ENCODE assay signal across 8 mouse cellular contexts in the genomic region with DNA sequence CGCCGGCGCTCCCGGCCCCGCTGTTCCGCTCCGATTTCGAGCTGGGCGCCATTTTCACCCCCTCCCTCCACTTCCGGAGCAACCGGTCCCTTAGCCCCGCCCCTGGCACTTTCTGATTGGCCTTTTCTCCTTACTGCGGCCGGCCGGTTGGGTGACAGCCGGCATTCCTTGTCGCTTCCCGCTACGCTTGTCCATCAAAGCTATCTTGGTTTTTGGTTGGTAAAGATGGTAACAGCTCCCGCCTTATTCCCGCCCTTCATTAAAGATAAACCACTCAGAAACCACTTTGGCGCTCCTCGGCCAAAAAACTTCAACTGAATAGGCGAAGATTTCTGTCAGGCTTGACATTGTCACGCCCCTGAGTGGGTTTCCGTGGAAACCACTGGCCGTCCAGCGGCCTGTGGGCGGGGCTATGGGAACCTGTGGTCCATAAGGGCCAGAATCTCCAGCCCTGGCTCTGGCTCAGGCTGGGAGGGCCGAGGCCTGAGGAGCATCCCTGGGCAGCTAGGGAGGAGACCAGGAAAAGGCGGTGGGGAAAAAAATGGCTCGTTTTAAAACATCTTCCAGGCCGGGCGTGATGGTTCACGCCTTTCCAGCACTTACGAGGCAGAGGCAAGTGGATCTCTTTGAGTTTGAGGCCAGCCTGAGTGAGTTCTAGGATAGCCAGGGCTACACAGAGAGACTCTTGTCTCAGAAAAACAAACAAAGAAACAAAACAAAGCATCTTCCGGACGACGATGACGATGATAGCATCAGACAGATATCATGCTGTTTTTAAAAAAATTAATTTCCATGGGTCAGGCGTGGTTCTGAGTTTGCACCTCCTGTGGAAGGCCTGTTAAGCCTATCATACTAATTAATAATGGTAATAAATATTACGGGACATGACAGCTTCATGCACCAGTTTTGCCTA. TPM values are rescaled to one million over a fixed set of nuclear protein-coding genes. Genes with fewer than 3 reads are reported as not detected.
DNase-seq lines count a peak whose midpoint lies in the region; ATAC-seq and TF ChIP-seq lines count a peak whose summit lies in the region.

A gene (minus strand): TSS at position 72 of the 913 bp plus-strand sequence.

- H3K27me3 ChIP-seq in G1E (ENCODE audit: insufficient read depth, low read length), result no peaks in the 10 kb centered on the region
- H3K27me3 ChIP-seq in forebrain, embryonic 16.5 days (replicated peaks; ENCODE audit: control insufficient read depth, insufficient read depth, low read length), result no peaks in the 10 kb centered on the region
- H3K27me3 ChIP-seq in lung, embryonic 14.5 days (ENCODE audit: insufficient read depth, low read length), result no peaks in the 10 kb centered on the region
- no peaks in the 10 kb centered on the region for H3K27me3 ChIP-seq in thymus, adult 2 months (ENCODE audit: control insufficient read depth, insufficient read depth, low read length)

- intact Hi-C loops in heart, postnatal 36 days (cut with DNase I), result loop anchor here (2.0 kb wide), 1 partner anchor 42 kb away; a partner anchor contains a TSS

- peaks cover 30% of the 10 kb centered on the region for H3K36me3 ChIP-seq in G1E (replicated peaks)
- no peaks in the 10 kb centered on the region for H3K36me3 ChIP-seq in forebrain, embryonic 16.5 days (ENCODE audit: control insufficient read depth, insufficient read depth)
- peaks cover 28% of the 10 kb centered on the region for H3K36me3 ChIP-seq in lung, embryonic 14.5 days (ENCODE audit: insufficient read depth)
- no peaks in the 10 kb centered on the region for H3K36me3 ChIP-seq in thymus, adult 2 months (ENCODE audit: control insufficient read depth, insufficient read depth, low read length)

- 6% methylated on average over 42 of the region's 42 CpGs for WGBS in forebrain, embryonic 16.5 days
- WGBS in lung, embryonic 14.5 days, result 5% methylated on average over 42 of the region's 42 CpGs
- 6% methylated on average over 42 of the region's 42 CpGs for WGBS in olfactory bulb, adult 2 months
- 12% methylated on average over 42 of the region's 42 CpGs for WGBS in thymus, adult 2 months

- H3K9ac ChIP-seq in forebrain, embryonic 16.5 days (replicated peaks; ENCODE audit: low read depth, low read length), result peak within 1 kb of the TSS; percentile 82
- H3K9ac ChIP-seq in lung, embryonic 14.5 days, result peak within 1 kb of the TSS; percentile 77

- H3K4me2 ChIP-seq in forebrain, embryonic 16.5 days (ENCODE audit: low read length), result peak within 1 kb of the TSS; percentile 75
- peak within 1 kb of the TSS; percentile 71 for H3K4me2 ChIP-seq in lung, embryonic 14.5 days

- peaks cover 38% of the 10 kb centered on the region for H3K4me1 ChIP-seq in G1E (ENCODE audit: insufficient read depth, low read depth, low read length)
- H3K4me1 ChIP-seq in forebrain, embryonic 16.5 days (replicated peaks; ENCODE audit: control insufficient read depth, insufficient read depth, low read length), result peaks cover 24% of the 10 kb centered on the region
- peaks cover 7% of the 10 kb centered on the region for H3K4me1 ChIP-seq in lung, embryonic 14.5 days (ENCODE audit: insufficient read depth)
- H3K4me1 ChIP-seq in olfactory bulb, adult 2 months (ENCODE audit: control insufficient read depth, insufficient read depth, low read length), result peaks cover 17% of the 10 kb centered on the region
- peaks cover 21% of the 10 kb centered on the region for H3K4me1 ChIP-seq in thymus, adult 2 months (replicated peaks; ENCODE audit: control insufficient read depth, insufficient read depth, low read length)

- H3K27ac ChIP-seq in forebrain, embryonic 16.5 days (ENCODE audit: low read length), result peak within 1 kb of the TSS; percentile 91
- peak within 1 kb of the TSS; percentile 91 for H3K27ac ChIP-seq in layer of hippocampus, adult 2 months
- peak within 1 kb of the TSS; percentile 74 for H3K27ac ChIP-seq in lung, embryonic 14.5 days (ENCODE audit: low read depth)
- peak within 1 kb of the TSS; percentile 79 for H3K27ac ChIP-seq in olfactory bulb, adult 2 months (ENCODE audit: insufficient read depth, low read depth, low read length)
- no peak within 1 kb of the TSS; the same call in 1 of the 2 replicates for H3K27ac ChIP-seq in thymus, adult 2 months (ENCODE audit: control insufficient read depth, insufficient read depth, low read length)

- DNase-seq in G1E (ENCODE audit: low spot score), result peak; percentile 100
- peak; percentile 98 to 100 for DNase-seq in cerebellum, adult 18-20 months
- DNase-seq in heart, postnatal 36 days, result peak; percentile 95 to 96
- DNase-seq in layer of hippocampus, adult 2 months (ENCODE audit: low spot score in 2 of 2), result peak; percentile 96 to 98
- peak; percentile 100 for DNase-seq in lung, embryonic 14.5 days
- peak; percentile 99 for DNase-seq in thymus, adult 2 months

- no peak for TF ChIP-seq CTCF in G1E (IDR thresholded peaks at IDR 0.05; ENCODE audit: low read depth, low read length)
- no peak for TF ChIP-seq CTCF in layer of hippocampus, adult 2 months (conservative IDR thresholded peaks at IDR 0.05)
- no peak for TF ChIP-seq CTCF in lung, embryonic 14.5 days (IDR thresholded peaks at IDR 0.05; ENCODE audit: low read depth)
- TF ChIP-seq CTCF in olfactory bulb, adult 2 months (IDR thresholded peaks at IDR 0.05; ENCODE audit: insufficient read depth, low read depth, low read length), result no peak
- TF ChIP-seq CTCF in thymus, adult 2 months (IDR thresholded peaks at IDR 0.05; ENCODE audit: borderline replicate concordance, control insufficient read depth, extremely low read depth, insufficient read depth, low read length, poor library complexity), result no peak

- ATAC-seq in G1E (ENCODE audit: extremely low read depth, insufficient number of reproducible peaks, low FRiP score, poor library complexity, severe bottlenecking), result peak; percentile 97
- peak; percentile 97 for ATAC-seq in forebrain, embryonic 16.5 days
- peak; percentile 97 for ATAC-seq in lung, embryonic 14.5 days (ENCODE audit: insufficient read depth)

- H3K4me3 ChIP-seq in G1E (ENCODE audit: low read depth, low read length), result peak within 1 kb of the TSS; percentile 75
- H3K4me3 ChIP-seq in forebrain, embryonic 16.5 days (replicated peaks; ENCODE audit: low read length), result peak within 1 kb of the TSS; percentile 75
- H3K4me3 ChIP-seq in layer of hippocampus, adult 2 months, result peak within 1 kb of the TSS; percentile 62
- H3K4me3 ChIP-seq in lung, embryonic 14.5 days (ENCODE audit: low read depth, low read length), result peak within 1 kb of the TSS; percentile 66
- peak within 1 kb of the TSS; percentile 77 for H3K4me3 ChIP-seq in olfactory bulb, adult 2 months (ENCODE audit: insufficient read depth, low read depth, low read length)
- H3K4me3 ChIP-seq in thymus, adult 2 months (ENCODE audit: control insufficient read depth, insufficient read depth, low read length), result peak within 1 kb of the TSS; percentile 62

- H3K9me3 ChIP-seq in G1E (replicated peaks), result 0 out of 2 replicates have a peak, but pooled peaks cover 2% of the 10 kb centered on the region
- H3K9me3 ChIP-seq in forebrain, embryonic 16.5 days (ENCODE audit: control insufficient read depth, low read length), result no peaks in the 10 kb centered on the region
- H3K9me3 ChIP-seq in lung, embryonic 14.5 days (ENCODE audit: low read depth, low read length), result no peaks in the 10 kb centered on the region

- peak; percentile 55 for TF ChIP-seq POLR2A in olfactory bulb, adult 2 months (IDR thresholded peaks at IDR 0.05; ENCODE audit: insufficient read depth, low read depth, low read length)
- peak; percentile 57; the same call in 1 of the 2 replicates for TF ChIP-seq POLR2A in thymus, adult 2 months (IDR thresholded peaks at IDR 0.05; ENCODE audit: control insufficient read depth, extremely low read depth, insufficient read depth, low read length, poor library complexity)

RNA-seq across cellular contexts. Expression of the gene that starts here (rescaled TPM):
- 15.7 and 16.3 TPM in 2 replicates for total RNA-seq in G1E (2014; fragmentation: Nextera tagmentation)
- total RNA-seq in G1E (2017), result 16.4 and 20.2 TPM in 2 replicates
- polyA plus RNA-seq in G1E (2012), result 51.8 and 68.1 TPM in 2 replicates
- 16.0 and 20.6 TPM in 2 replicates for polyA plus RNA-seq in forebrain, embryonic 16.5 days (2015; fragmentation: Nextera tagmentation; extraction: Ambion mirVana)
- 1 to 10 TPM; 8.1 to 8.2 TPM for total RNA-seq in heart, postnatal 36 days (2021)
- 10 to 100 TPM; 21.2 to 22.5 TPM for total RNA-seq in layer of hippocampus, adult 2 months (2021)
- 9.5 and 10.8 TPM in 2 replicates for polyA plus RNA-seq in lung, embryonic 14.5 days (2014; fragmentation: Nextera tagmentation; extraction: Ambion mirVana)
- polyA plus RNA-seq in olfactory bulb, adult 2 months (2012; ENCODE audit: insufficient read depth, insufficient read length, low replicate concordance, missing spikeins), result not detected in 2 replicates
- 190 and 211 TPM in 2 replicates for polyA plus RNA-seq in thymus, adult 2 months (2012; rRNA removed)

Comparison
In these comparisons a context has a peak if more than half of its experiments do, and no peak if none do; other contexts are left out.
1. RNA of the gene that starts here (polyA plus RNA-seq): 190 to 211 TPM in thymus, adult 2 months, 51.8 to 68.1 TPM in G1E, 16.0 to 20.6 TPM in forebrain, embryonic 16.5 days and 9.5 to 10.8 TPM in lung, embryonic 14.5 days; not detected in olfactory bulb, adult 2 months; every median in the first group is over 10 times any median in the second.
2. Peak in every context shown above with its lines, with median percentiles within 50 percentile points of each other: ATAC-seq, DNase-seq and H3K4me3 ChIP-seq.